Mouse (Mus musculus): Measurements from ENCODE around the gene Odf3.

- no peak for TF ChIP-seq POLR2A (IDR thresholded peaks at IDR 0.05; ENCODE audit: extremely low read depth, insufficient read depth, low read length)
- no peak for TF ChIP-seq CTCF (IDR thresholded peaks at IDR 0.05; ENCODE audit: extremely low read depth, insufficient read depth, low read length)
Measured at GRCm38 (mm10) chr7:140882469-140882803, 34.8 kb downstream of the Odf3 start.
